12 mouse cellular contexts compared by ENCODE assay signal in the genomic region with DNA sequence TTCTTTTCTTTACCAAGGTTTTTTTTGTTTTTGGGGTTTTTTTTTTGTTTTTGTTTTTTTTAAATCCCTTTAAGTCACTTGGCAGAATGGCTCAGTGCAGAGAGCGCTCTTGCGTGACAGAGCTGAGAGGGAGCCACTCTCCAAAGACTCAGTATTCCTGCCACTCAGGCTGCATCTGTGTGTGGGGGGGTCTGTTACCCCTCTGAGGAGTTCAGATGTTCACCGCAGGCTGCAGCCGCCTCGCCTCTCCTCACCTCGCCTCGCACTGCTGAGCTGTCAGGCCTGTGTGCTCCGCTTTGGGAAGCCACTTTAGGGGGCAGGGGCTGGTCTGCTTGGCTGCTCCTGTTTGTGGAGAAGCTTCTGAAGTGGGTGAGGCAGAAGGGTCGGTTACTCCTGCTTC. TPM values are rescaled to one million over a fixed set of nuclear protein-coding genes. Genes with fewer than 3 reads are reported as not detected.
DNase-seq lines count a peak whose midpoint lies in the region; ATAC-seq and TF ChIP-seq lines count a peak whose summit lies in the region.
"Had no signal": no experiment of that assay in that cellular context is flagged by ENCODE, and none has a peak within 500 bp of the region (broad histone marks: within the 10 kb centered on the region; RNA-seq: fewer than 3 reads in every experiment).

A gene (minus strand): TSS at position 186 of the 400 bp plus-strand sequence.

- H3K9me3 ChIP-seq in kidney, postnatal 0 days (replicated peaks; ENCODE audit: low read length): no peaks in the 10 kb centered on the region
- H3K9me3 ChIP-seq in embryonic facial prominence, embryonic 14.5 days (ENCODE audit: control insufficient read depth, low read length): no peaks in the 10 kb centered on the region
- H3K9me3 ChIP-seq in hindbrain, embryonic 16.5 days (ENCODE audit: control insufficient read depth, low read length): no peaks in the 10 kb centered on the region
- no peaks in the 10 kb centered on the region for H3K9me3 ChIP-seq in midbrain, embryonic 10.5 days (replicated peaks)
- H3K9me3 ChIP-seq: limb, embryonic 15.5 days had no signal

- 38% methylated on average over 9 of the region's 9 CpGs for WGBS in kidney, postnatal 0 days
- WGBS in embryonic facial prominence, embryonic 14.5 days: 32% methylated on average over 9 of the region's 9 CpGs
- 31% methylated on average over 9 of the region's 9 CpGs for WGBS in hindbrain, embryonic 16.5 days
- WGBS in midbrain, embryonic 10.5 days: 17% methylated on average over 9 of the region's 9 CpGs

- DNase-seq in kidney, postnatal 0 days (ENCODE audit: low spot score): peak; percentile 87
- no peak for DNase-seq in kidney, postnatal 25 days
- DNase-seq in embryonic facial prominence, embryonic 14.5 days (ENCODE audit: low spot score): peak; percentile 62
- peak; percentile 47 for DNase-seq in midbrain, embryonic 10.5 days (ENCODE audit: low spot score)
- no peak for DNase-seq in right cerebral cortex, postnatal 14 days
- DNase-seq in frontal cortex, postnatal 36 days (ENCODE audit: low spot score in 2 of 2): no peak
- DNase-seq in lung, postnatal 4 days: no peak
- DNase-seq: cerebellum, postnatal 36 days; gastrocnemius, postnatal 10 days; right cerebral cortex, postnatal 4 days had no signal

- no peak within 1 kb of the TSS for H3K4me3 ChIP-seq in kidney, postnatal 0 days (replicated peaks; ENCODE audit: low read depth, low read length)
- no peak within 1 kb of the TSS for H3K4me3 ChIP-seq in embryonic facial prominence, embryonic 14.5 days (ENCODE audit: low read depth, low read length)
- H3K4me3 ChIP-seq in hindbrain, embryonic 16.5 days (ENCODE audit: low read length): no peak within 1 kb of the TSS
- H3K4me3 ChIP-seq in midbrain, embryonic 10.5 days: peak within 1 kb of the TSS; percentile 35

- H3K4me1 ChIP-seq in kidney, postnatal 0 days (replicated peaks; ENCODE audit: insufficient read depth, low read length): peaks cover 16% of the 10 kb centered on the region; the same call in 1 of the 2 replicates
- H3K4me1 ChIP-seq in embryonic facial prominence, embryonic 14.5 days (ENCODE audit: control insufficient read depth, insufficient read depth, low read length): peaks cover 41% of the 10 kb centered on the region
- peaks cover 41% of the 10 kb centered on the region for H3K4me1 ChIP-seq in hindbrain, embryonic 16.5 days (ENCODE audit: control insufficient read depth, insufficient read depth, low read depth, low read length)
- peaks cover 94% of the 10 kb centered on the region for H3K4me1 ChIP-seq in midbrain, embryonic 10.5 days

- no peak within 1 kb of the TSS for H3K27ac ChIP-seq in kidney, postnatal 0 days
- no peak within 1 kb of the TSS for H3K27ac ChIP-seq in embryonic facial prominence, embryonic 14.5 days (replicated peaks; ENCODE audit: low read depth, low read length)
- no peak within 1 kb of the TSS for H3K27ac ChIP-seq in hindbrain, embryonic 16.5 days (ENCODE audit: low read depth, low read length)
- peak within 1 kb of the TSS; percentile 81 for H3K27ac ChIP-seq in midbrain, embryonic 10.5 days (replicated peaks)

- H3K9ac ChIP-seq in kidney, postnatal 0 days (ENCODE audit: low read depth, low read length): 0 out of 2 replicates have a peak within 1 kb of the TSS, but pooled peaks have one; percentile 40
- no peak within 1 kb of the TSS for H3K9ac ChIP-seq in embryonic facial prominence, embryonic 14.5 days (ENCODE audit: low read depth, low read length)
- H3K9ac ChIP-seq in hindbrain, embryonic 16.5 days (ENCODE audit: low read depth, low read length): no peak within 1 kb of the TSS

- no peak within 1 kb of the TSS for H3K4me2 ChIP-seq in kidney, postnatal 0 days (ENCODE audit: low read length)
- H3K4me2 ChIP-seq in embryonic facial prominence, embryonic 14.5 days (ENCODE audit: low read depth, low read length): no peak within 1 kb of the TSS
- H3K4me2 ChIP-seq in hindbrain, embryonic 16.5 days (ENCODE audit: low read length): no peak within 1 kb of the TSS

- no peaks in the 10 kb centered on the region for H3K27me3 ChIP-seq in kidney, postnatal 0 days (ENCODE audit: insufficient read depth, low read length)
- no peaks in the 10 kb centered on the region for H3K27me3 ChIP-seq in embryonic facial prominence, embryonic 14.5 days (replicated peaks; ENCODE audit: control insufficient read depth, insufficient read depth, low read length)
- no peaks in the 10 kb centered on the region for H3K27me3 ChIP-seq in hindbrain, embryonic 16.5 days (replicated peaks; ENCODE audit: control insufficient read depth, insufficient read depth, low read length)
- H3K27me3 ChIP-seq in midbrain, embryonic 10.5 days (ENCODE audit: low read depth, poor library complexity, severe bottlenecking): peaks cover 84% of the 10 kb centered on the region
- H3K27me3 ChIP-seq: limb, embryonic 15.5 days had no signal

- no peak for TF ChIP-seq CTCF in kidney, postnatal 0 days (IDR thresholded peaks at IDR 0.05; ENCODE audit: low read depth)

- peak; percentile 71 for ATAC-seq in kidney, postnatal 0 days (replicated peaks; ENCODE audit: low FRiP score, low read depth)
- no peak for ATAC-seq in embryonic facial prominence, embryonic 14.5 days (ENCODE audit: low read depth)
- peak; percentile 13; the same call in 1 of the 2 replicates for ATAC-seq in hindbrain, embryonic 16.5 days

- H3K36me3 ChIP-seq in kidney, postnatal 0 days (ENCODE audit: insufficient read depth, low read length): no peaks in the 10 kb centered on the region
- no peaks in the 10 kb centered on the region for H3K36me3 ChIP-seq in embryonic facial prominence, embryonic 14.5 days (ENCODE audit: control insufficient read depth, insufficient read depth, low read length)
- no peaks in the 10 kb centered on the region for H3K36me3 ChIP-seq in hindbrain, embryonic 16.5 days (ENCODE audit: control insufficient read depth, insufficient read depth, low read length)
- H3K36me3 ChIP-seq in midbrain, embryonic 10.5 days: no peaks in the 10 kb centered on the region
- H3K36me3 ChIP-seq: limb, embryonic 15.5 days had no signal

RNA-seq across cellular contexts. Expression of the gene that starts here (rescaled TPM):
- polyA plus RNA-seq in kidney, postnatal 0 days (2015; fragmentation: Nextera tagmentation; extraction: Ambion mirVana): 4.8 and 5.1 TPM in 2 replicates
- polyA plus RNA-seq in embryonic facial prominence, embryonic 14.5 days (2014; fragmentation: Nextera tagmentation; extraction: Ambion mirVana): 10.4 and 10.5 TPM in 2 replicates
- polyA plus RNA-seq in hindbrain, embryonic 16.5 days (2015; fragmentation: Nextera tagmentation; extraction: Ambion mirVana): 8.8 and 11.3 TPM in 2 replicates
- polyA plus RNA-seq in midbrain, embryonic 10.5 days (2016; fragmentation: Nextera tagmentation; extraction: Ambion mirVana): 6.0 and 7.5 TPM in 2 replicates

Comparison
In these comparisons a context has a peak if more than half of its experiments do, and no peak if none do; other contexts are left out.
1. DNase-seq: peak in kidney, postnatal 0 days (single experiment), embryonic facial prominence, embryonic 14.5 days (single experiment) and midbrain, embryonic 10.5 days (single experiment); none in kidney, postnatal 25 days (0 of 2), right cerebral cortex, postnatal 14 days (single experiment), frontal cortex, postnatal 36 days (0 of 2) and lung, postnatal 4 days (0 of 2).